Mouse (Mus musculus): Measurements from ENCODE around the gene Vmn2r75.
"Not testable (repeated sequence)": the region's sequence is repeated elsewhere in the genome, so short reads cannot be mapped to it uniquely, and the experiment has no call there.

The Vmn2r75 gene

GRCm38 (mm10) chr7:86171678-86172077, at the start of gene Vmn2r75:
Vmn2r75 (minus strand) TSS chr7:86171778.
- not testable (repeated sequence) for DNase-seq

- DNase-seq: no peak
Measured at GRCm38 (mm10) chr7:86211345-86211744, 39.8 kb upstream of the Vmn2r75 start.
